Mouse (Mus musculus) layer of hippocampus, postnatal 10 days (tissue): ENCODE measurements around the gene Per1. TPM values are rescaled to one million over a fixed set of nuclear protein-coding genes. Genes with fewer than 3 reads are reported as not detected.

Source experiments
- DNase-seq, 2 experiments: peaks; one replicate each; pipeline ENCODE4 v3.0.0; 2021; ENCODE audit warnings: low spot score in 2 of 2
- total RNA-seq, 2 experiments: library from RNA; stranded (reverse); gene quantifications; 2 replicates each; pipeline ENCODE4 v1.2.3; 2021

Per1 gene
- total RNA-seq, 2 experiments from 2014 or later, result 54.4 to 67.2 TPM

- DNase-seq, result peak in 1 of 2 experiments; percentile 24
These were observed 3.2 kb downstream of the Per1 start for GRCm38 (mm10) chr11:69098039-69098761.

- DNase-seq, result peak; percentile 97
These were observed 3.7 kb downstream of the Per1 start for GRCm38 (mm10) chr11:69098762-69099091.

- peak; percentile 78 to 84 for DNase-seq
These were observed 4.3 kb downstream of the Per1 start for GRCm38 (mm10) chr11:69099177-69099914.

GRCm38 (mm10) chr11:69099915-69100345, 4.9 kb downstream of the Per1 start:
- peak; percentile 89 to 91 for DNase-seq

- DNase-seq, result peak; percentile 19 to 27
These were observed 5.8 kb downstream of the Per1 start for GRCm38 (mm10) chr11:69100639-69101360.

- peak in 1 of 2 experiments; percentile 9 for DNase-seq
These were observed 6.8 kb downstream of the Per1 start for GRCm38 (mm10) chr11:69101604-69102402.

GRCm38 (mm10) chr11:69102403-69102725, 7.3 kb downstream of the Per1 start:
- DNase-seq, result peak; percentile 2 to 13

- peak in 1 of 2 experiments; percentile 4 for DNase-seq
These were observed 8.1 kb downstream of the Per1 start for GRCm38 (mm10) chr11:69103121-69103520.

- DNase-seq, result peak; percentile 3 to 11
These were observed 8.8 kb downstream of the Per1 start for GRCm38 (mm10) chr11:69103531-69104435.

- peak in 1 of 2 experiments; percentile 3 for DNase-seq
These were observed 9.5 kb downstream of the Per1 start for GRCm38 (mm10) chr11:69104487-69104886.

- peak in 1 of 2 experiments; percentile 2 for DNase-seq
These were observed 10.2 kb downstream of the Per1 start for GRCm38 (mm10) chr11:69105227-69105626.

- peak in 1 of 2 experiments; percentile 6 for DNase-seq
These were observed 10.8 kb downstream of the Per1 start for GRCm38 (mm10) chr11:69105796-69106195.

- DNase-seq, result no peak
These were observed 11.3 kb downstream of the Per1 start for GRCm38 (mm10) chr11:69106299-69106698.

- no peak for DNase-seq
These were observed 11.8 kb downstream of the Per1 start for GRCm38 (mm10) chr11:69106842-69107241.

GRCm38 (mm10) chr11:69107676-69108075, 12.7 kb downstream of the Per1 start:
- no peak for DNase-seq

- DNase-seq, result no peak
These were observed 13.2 kb downstream of the Per1 start for GRCm38 (mm10) chr11:69108223-69108622.

- DNase-seq, result no peak
These were observed 14.2 kb downstream of the Per1 start for GRCm38 (mm10) chr11:69109032-69109900.

- peak; percentile 97 for DNase-seq
These were observed 15.5 kb downstream of the Per1 start for GRCm38 (mm10) chr11:69110319-69111046.
